Mouse (Mus musculus): ENCODE results near the gene Pus7l. TPM values are rescaled to one million over a fixed set of nuclear protein-coding genes. Genes with fewer than 3 reads are reported as not detected.
A peak's percentile ranks its signal among the peaks of the same experiment; 100 is the strongest.
"Not testable (repeated sequence)": the region's sequence is repeated elsewhere in the genome, so short reads cannot be mapped to it uniquely, and the experiment has no call there.

Gene Pus7l
- polyA plus RNA-seq, 2 experiments, result 2.6 to 2.8 TPM

GRCm38 (mm10) chr15:94494445-94494844, 48.9 kb downstream of the Pus7l start:
- TF ChIP-seq EP300 (IDR thresholded peaks at IDR 0.05; ENCODE audit: low read depth), result no peak
- peak; percentile 35; the same call in 1 of the 2 replicates for TF ChIP-seq CTCF (IDR thresholded peaks at IDR 0.05; ENCODE audit: low read depth)
- 79% methylated on average over 1 of the region's 1 CpGs for WGBS (ENCODE audit: insufficient replicate concordance)

GRCm38 (mm10) chr15:94489433-94489832, 53.9 kb downstream of the Pus7l start:
- Histone ChIP-seq H3K36me3 (replicated peaks; ENCODE audit: control insufficient read depth, insufficient read depth, low read depth) (no peaks in the 10 kb centered on the region), H3K9ac (replicated peaks) (no peak overlapping the region), H3K4me2 (ENCODE audit: low read depth) (no peak overlapping the region), H3K27ac (no peak overlapping the region), H3K27me3 (ENCODE audit: control insufficient read depth, insufficient read depth, low read length) (no peaks in the 10 kb centered on the region), H3K4me1 (replicated peaks; ENCODE audit: control insufficient read depth in 2 of 2, insufficient read depth in 2 of 2, low read length in 1 of 2) (no peaks in the 10 kb centered on the region), H3K9me3 (ENCODE audit: control insufficient read depth, low read length) (no peaks in the 10 kb centered on the region; the same call in 1 of the 2 replicates), H3K4me3 (ENCODE audit: insufficient read depth in 1 of 2, low read depth in 2 of 2, low read length in 2 of 2) (no peak overlapping the region)
- TF ChIP-seq CTCF (IDR thresholded peaks at IDR 0.05; ENCODE audit: low read depth) (no peak), EP300 (IDR thresholded peaks at IDR 0.05; ENCODE audit: low read depth) (no peak)
- 37% methylated on average over 2 of the region's 2 CpGs for whole genome bisulfite sequencing (ENCODE audit: insufficient replicate concordance)
- DNase-seq (ENCODE audit: low read depth in 3 of 3, low spot score in 3 of 3) (no peak), ATAC-seq (ENCODE audit: insufficient read depth) (no peak)

More at GRCm38 (mm10) chr15:94494445-94494844, 48.9 kb downstream of the Pus7l start:
- Histone ChIP-seq H3K36me3 (replicated peaks; ENCODE audit: control insufficient read depth, insufficient read depth, low read depth) (no peaks in the 10 kb centered on the region), H3K4me3 (ENCODE audit: insufficient read depth in 1 of 2, low read depth in 2 of 2, low read length in 2 of 2) (no peak overlapping the region), H3K4me1 (replicated peaks; ENCODE audit: control insufficient read depth in 2 of 2, insufficient read depth in 2 of 2, low read length in 1 of 2) (no peaks in the 10 kb centered on the region), H3K9ac (replicated peaks) (no peak overlapping the region), H3K4me2 (ENCODE audit: low read depth) (no peak overlapping the region), H3K9me3 (ENCODE audit: control insufficient read depth, low read length) (no peaks in the 10 kb centered on the region; the same call in 1 of the 2 replicates), H3K27ac (no peak overlapping the region), H3K27me3 (ENCODE audit: control insufficient read depth, insufficient read depth, low read length) (no peaks in the 10 kb centered on the region)
- ATAC-seq (ENCODE audit: insufficient read depth), result no peak
- DNase-seq (ENCODE audit: low read depth in 3 of 3, low spot score in 3 of 3), result no peak

- not testable (repeated sequence) for H3K27me3 ChIP-seq (ENCODE audit: control insufficient read depth, insufficient read depth, low read length); H3K9ac ChIP-seq (replicated peaks); H3K36me3 ChIP-seq (replicated peaks; ENCODE audit: control insufficient read depth, insufficient read depth, low read depth); H3K27ac ChIP-seq; H3K4me3 ChIP-seq (ENCODE audit: insufficient read depth in 1 of 2, low read depth in 2 of 2, low read length in 2 of 2); H3K9me3 ChIP-seq (ENCODE audit: control insufficient read depth, low read length); H3K4me1 ChIP-seq (replicated peaks; ENCODE audit: control insufficient read depth in 2 of 2, insufficient read depth in 2 of 2, low read length in 1 of 2); DNase-seq (ENCODE audit: low read depth in 3 of 3, low spot score in 3 of 3); H3K4me2 ChIP-seq (ENCODE audit: low read depth); ATAC-seq (ENCODE audit: insufficient read depth)
- 32% methylated on average over 2 of the region's 2 CpGs for WGBS (ENCODE audit: insufficient replicate concordance)
Measured at GRCm38 (mm10) chr15:94488028-94488427, 55.3 kb downstream of the Pus7l start.

- no peaks in the 10 kb centered on the region for H3K9me3 ChIP-seq (ENCODE audit: control insufficient read depth, low read length)
- no peak for DNase-seq (ENCODE audit: low read depth in 3 of 3, low spot score in 3 of 3)
- H3K36me3 ChIP-seq (replicated peaks; ENCODE audit: control insufficient read depth, insufficient read depth, low read depth), result no peaks in the 10 kb centered on the region
- ATAC-seq (ENCODE audit: insufficient read depth), result no peak
- no peak overlapping the region for H3K4me3 ChIP-seq (ENCODE audit: insufficient read depth in 1 of 2, low read depth in 2 of 2, low read length in 2 of 2)
- no peak overlapping the region for H3K4me2 ChIP-seq (ENCODE audit: low read depth)
- H3K9ac ChIP-seq (replicated peaks), result no peak overlapping the region
- TF ChIP-seq EP300 (IDR thresholded peaks at IDR 0.05; ENCODE audit: low read depth) (no peak), CTCF (IDR thresholded peaks at IDR 0.05; ENCODE audit: low read depth) (no peak)
- H3K27me3 ChIP-seq (ENCODE audit: control insufficient read depth, insufficient read depth, low read length), result no peaks in the 10 kb centered on the region
- no peak overlapping the region for H3K27ac ChIP-seq
- H3K4me1 ChIP-seq (replicated peaks; ENCODE audit: control insufficient read depth in 2 of 2, insufficient read depth in 2 of 2, low read length in 1 of 2), result no peaks in the 10 kb centered on the region
- 61% methylated on average over 2 of the region's 2 CpGs for WGBS (ENCODE audit: insufficient replicate concordance)
Measured at GRCm38 (mm10) chr15:94482555-94482954, 60.8 kb downstream of the Pus7l start.

GRCm38 (mm10) chr15:94480792-94481191, 62.6 kb downstream of the Pus7l start:
- Histone ChIP-seq H3K9ac (replicated peaks) (no peak overlapping the region), H3K27ac (no peak overlapping the region), H3K36me3 (replicated peaks; ENCODE audit: control insufficient read depth, insufficient read depth, low read depth) (no peaks in the 10 kb centered on the region), H3K4me1 (replicated peaks; ENCODE audit: control insufficient read depth in 2 of 2, insufficient read depth in 2 of 2, low read length in 1 of 2) (no peaks in the 10 kb centered on the region), H3K27me3 (ENCODE audit: control insufficient read depth, insufficient read depth, low read length) (no peaks in the 10 kb centered on the region), H3K9me3 (ENCODE audit: control insufficient read depth, low read length) (no peaks in the 10 kb centered on the region), H3K4me3 (ENCODE audit: insufficient read depth in 1 of 2, low read depth in 2 of 2, low read length in 2 of 2) (no peak overlapping the region), H3K4me2 (ENCODE audit: low read depth) (no peak overlapping the region)
- WGBS (ENCODE audit: insufficient replicate concordance), result 43% methylated on average over 4 of the region's 4 CpGs
- no peak for DNase-seq (ENCODE audit: low read depth in 3 of 3, low spot score in 3 of 3)
- no peak; the same call in 1 of the 2 replicates for ATAC-seq (ENCODE audit: insufficient read depth)
- TF ChIP-seq EP300 (IDR thresholded peaks at IDR 0.05; ENCODE audit: low read depth) (no peak), CTCF (IDR thresholded peaks at IDR 0.05; ENCODE audit: low read depth) (no peak)
